Mouse (Mus musculus) forebrain, embryonic 10.5 days (tissue): ENCODE measurements around the gene Parvb. TPM values are rescaled to one million over a fixed set of nuclear protein-coding genes. Genes with fewer than 3 reads are reported as not detected.

Source experiments
- DNase-seq: peaks from one replicate; pipeline ENCODE4 v3.0.0-alpha.2; 2017; ENCODE audit warnings: low spot score; ENCODE audit errors: extremely low spot score
- H3K27ac ChIP-seq: fragments of 300-500 bp; sonication (generic); 2 replicates; pipeline ENCODE4 v1.5.1; 2016; ENCODE audit warnings: mild to moderate bottlenecking
- H3K27me3 ChIP-seq: fragments of 300-500 bp; sonication (generic); 2 replicates; pipeline ENCODE4 v1.6.1; 2016; ENCODE audit warnings: mild to moderate bottlenecking; ENCODE audit not compliant: poor library complexity, severe bottlenecking
- H3K36me3 ChIP-seq: fragments of 300-500 bp; sonication (generic); replicated peaks from 2 replicates; pipeline ENCODE4 v1.6.1; 2016; ENCODE audit warnings: mild to moderate bottlenecking, moderate library complexity
- H3K4me1 ChIP-seq: fragments of 300-500 bp; sonication (generic); 2 replicates; pipeline ENCODE4 v1.6.1; 2016
- H3K4me3 ChIP-seq: fragments of 300-500 bp; sonication (generic); 2 replicates; pipeline ENCODE4 v1.5.1; 2016; ENCODE audit warnings: mild to moderate bottlenecking, moderate library complexity
- H3K9me3 ChIP-seq: fragments of 300-500 bp; sonication (generic); 2 replicates; pipeline ENCODE4 v1.6.1; 2016; ENCODE audit warnings: mild to moderate bottlenecking, moderate library complexity
- WGBS: fragments of 180-500 bp; shearing (Covaris S2); methylation state at CpG from one replicate; pipeline ENCODE4 v1.1.7; 2016; 5-methylcytosine and 5-hydroxymethylcytosine counted together
- polyA plus RNA-seq: library from polyadenylated mRNA; unstranded; fragments of >200 nt; fragmentation: Nextera tagmentation; extraction: Ambion mirVana; gene quantifications from 2 replicates; pipeline ENCODE4 v1.2.1, GENCODE M21; 2016

Parvb gene
- polyA plus RNA-seq, 1 experiment from 2014 or later, result 3.3 TPM

DNA sequence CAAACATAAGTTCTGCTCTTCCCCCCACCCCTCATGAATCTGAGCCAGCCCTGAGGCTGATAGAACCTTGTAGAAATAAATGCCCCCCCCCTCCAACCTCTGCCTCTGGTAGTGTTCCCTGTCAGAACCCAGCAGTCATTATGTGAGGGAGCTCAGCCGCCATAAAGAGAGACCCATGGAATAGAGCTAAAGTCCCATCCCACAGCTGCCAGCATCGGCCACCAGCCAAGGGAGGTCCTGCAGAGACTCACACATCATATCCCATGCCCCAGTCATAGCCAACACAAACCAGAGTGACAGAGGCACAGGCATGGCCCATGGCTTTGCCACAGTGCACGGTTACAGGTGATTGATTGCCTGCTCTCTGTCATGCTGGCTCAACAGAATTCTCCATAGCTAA lies 132.9 kb downstream of the Parvb start:
- Histone ChIP-seq H3K4me1 (peaks cover 18% of the 10 kb centered on the region; the same call in 1 of the 2 replicates), H3K27ac (no peak overlapping the region), H3K36me3 (no peaks in the 10 kb centered on the region), H3K4me3 (no peak overlapping the region), H3K27me3 (no peaks in the 10 kb centered on the region), H3K9me3 (peaks cover 8% of the 10 kb centered on the region; the same call in 1 of the 2 replicates)
- 93% methylated on average over 3 of the region's 3 CpGs for WGBS
- no peak for DNase-seq

Other genes starting within 250 kb of the Parvb start
- gene Efcab6, start 166.7 kb upstream of the Parvb start, polyA plus RNA-seq, result 0.19 and 0.23 TPM in 2 replicates
- gene Sult4a1, start 126.3 kb upstream of the Parvb start, polyA plus RNA-seq, result 9.3 and 10.6 TPM in 2 replicates
- gene Pnpla5, start 108.9 kb upstream of the Parvb start, polyA plus RNA-seq, result not detected in 2 replicates
- gene Pnpla3, start 64.2 kb upstream of the Parvb start, polyA plus RNA-seq, result 1.5 and 1.8 TPM in 2 replicates
- 112 and 113 TPM in 2 replicates for gene Samm50, start 39.8 kb upstream of the Parvb start, polyA plus RNA-seq
- gene Parvg, start 92.0 kb downstream of the Parvb start, polyA plus RNA-seq, result 1.0 TPM in 2 replicates
- gene Shisal1, start 215.1 kb downstream of the Parvb start, polyA plus RNA-seq, result 1.0 TPM in 2 replicates